Mouse (Mus musculus) natural killer cell, adult 2 months (primary cell): ENCODE results near the gene Bloc1s3.

Experiments
- DNase-seq, 2 experiments: peaks; one replicate each; pipeline ENCODE4 v3.0.0; 2022; ENCODE audit warnings: low spot score in 2 of 2

The Bloc1s3 gene

DNA sequence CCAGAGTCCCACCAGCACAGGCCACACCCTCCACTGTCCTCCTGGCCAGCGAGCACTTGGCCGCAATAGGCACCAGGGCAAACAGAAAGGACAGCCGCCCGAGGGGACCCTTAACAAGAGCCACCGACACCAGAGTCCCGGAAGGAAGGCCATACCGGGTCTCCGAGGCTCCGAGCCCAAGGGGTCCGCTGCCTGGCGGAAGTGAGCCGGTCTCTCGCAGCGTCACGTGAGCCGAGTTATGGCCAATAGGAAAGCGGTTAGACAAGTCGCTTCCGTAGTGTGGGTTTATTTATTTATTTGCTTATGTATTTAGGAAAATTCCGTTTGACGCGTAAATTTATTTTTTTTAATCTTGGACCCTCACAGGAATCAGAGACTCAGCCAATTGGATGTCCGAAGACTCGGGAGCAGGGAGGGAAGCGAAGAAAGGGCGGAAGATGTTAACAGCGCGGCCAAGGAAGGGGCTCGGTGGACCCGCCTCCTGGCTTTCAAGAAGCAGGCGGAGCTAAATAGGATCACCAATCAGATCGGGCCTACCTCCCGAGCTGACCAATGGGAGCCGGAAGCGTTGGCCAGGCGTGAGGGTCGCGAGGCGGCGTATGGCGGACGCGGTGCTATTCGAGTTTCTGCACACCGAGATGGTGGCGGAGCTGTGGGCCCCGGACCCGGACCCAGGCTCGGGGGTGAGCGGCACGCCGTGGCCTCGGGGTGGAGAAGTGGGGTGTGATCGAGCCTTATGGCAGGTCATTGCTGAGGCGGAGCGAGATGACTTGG is at the start of gene Bloc1s3, which contains the start of gene Trappc6a:
Bloc1s3 (minus strand) TSS at position 218 of the 774 bp plus-strand sequence.
Trappc6a (plus strand) TSS at position 246 of the 774 bp plus-strand sequence.
- peak; percentile 85 to 88 for DNase-seq

- DNase-seq, result no peak
Measured at GRCm38 (mm10) chr7:19557086-19557485, 48.9 kb upstream of the Bloc1s3 start.

GRCm38 (mm10) chr7:19554168-19554567 is 46.0 kb upstream of the Bloc1s3 start:
- DNase-seq, result no peak

DNA sequence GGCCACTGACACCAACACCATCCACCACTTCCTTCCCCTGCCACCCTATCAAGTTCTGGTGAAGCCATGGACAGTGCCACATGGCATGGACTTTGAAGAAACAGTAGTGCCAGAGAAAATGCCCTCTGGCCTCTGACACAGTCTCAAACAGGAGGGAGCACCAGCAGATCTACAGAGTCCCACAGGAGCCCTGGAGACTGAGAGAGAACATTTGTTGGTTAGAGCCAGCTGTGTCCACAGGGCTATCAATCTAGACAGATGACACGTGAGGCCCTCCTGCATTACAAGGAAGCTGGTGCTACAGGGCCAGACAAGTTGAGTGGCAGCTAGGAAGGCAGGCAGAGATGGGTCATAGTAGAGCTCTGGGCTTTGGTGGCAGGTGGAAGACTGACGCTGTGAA is 44.3 kb upstream of the Bloc1s3 start:
- DNase-seq, result no peak

- no peak for DNase-seq
Measured at GRCm38 (mm10) chr7:19551634-19552033, 43.5 kb upstream of the Bloc1s3 start.

GRCm38 (mm10) chr7:19549394-19549793 is 41.2 kb upstream of the Bloc1s3 start:
- DNase-seq, result no peak

GRCm38 (mm10) chr7:19547344-19547969 is 39.3 kb upstream of the Bloc1s3 start:
- DNase-seq, result no peak

DNA sequence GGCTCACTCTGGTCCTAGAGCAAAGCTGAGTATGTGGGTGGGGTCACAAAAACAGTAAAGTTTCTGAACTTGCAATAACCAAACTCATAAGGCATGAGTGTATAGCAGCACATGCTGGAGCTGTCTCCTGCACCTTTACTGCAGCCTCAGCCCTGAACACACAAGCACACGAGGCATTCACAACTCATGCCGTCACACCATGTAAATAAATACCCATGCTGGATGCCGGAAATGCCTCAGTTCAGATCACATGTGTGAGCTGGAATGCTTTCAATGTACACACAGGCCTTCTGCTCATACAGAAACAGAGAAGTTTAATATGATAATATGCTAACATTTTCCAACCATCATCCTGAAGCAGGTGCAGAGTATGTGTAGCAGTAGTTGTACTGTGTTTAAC is 37.8 kb upstream of the Bloc1s3 start:
- no peak for DNase-seq

- peak; percentile 21 to 54 for DNase-seq
Measured at GRCm38 (mm10) chr7:19543584-19543983, 35.4 kb upstream of the Bloc1s3 start.

GRCm38 (mm10) chr7:19542155-19542691 is 34.1 kb upstream of the Bloc1s3 start:
- DNase-seq, result no peak

DNA sequence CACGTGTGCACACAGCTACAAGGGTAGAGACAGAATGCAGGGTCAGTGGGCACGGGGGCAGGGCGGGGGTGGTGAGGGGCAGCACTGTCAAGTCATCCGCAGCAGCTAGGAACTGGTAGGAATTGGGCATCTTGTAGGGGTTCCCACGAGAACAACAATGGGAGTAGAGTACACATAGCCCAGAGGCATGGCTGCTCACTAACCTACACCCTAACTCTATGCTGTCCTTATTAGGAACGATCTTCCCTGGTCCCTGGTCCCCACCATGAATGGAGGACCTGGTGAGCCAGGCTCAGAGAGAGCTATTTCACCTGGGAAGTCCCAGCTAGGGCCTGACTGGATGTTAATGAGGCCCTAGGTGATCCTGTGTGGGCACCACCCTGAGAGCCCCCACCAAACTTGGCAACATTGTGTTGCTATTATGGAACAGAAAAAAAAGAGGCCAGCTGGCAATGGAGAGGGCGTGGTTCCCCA is 33.6 kb upstream of the Bloc1s3 start:
- DNase-seq, result no peak

DNA sequence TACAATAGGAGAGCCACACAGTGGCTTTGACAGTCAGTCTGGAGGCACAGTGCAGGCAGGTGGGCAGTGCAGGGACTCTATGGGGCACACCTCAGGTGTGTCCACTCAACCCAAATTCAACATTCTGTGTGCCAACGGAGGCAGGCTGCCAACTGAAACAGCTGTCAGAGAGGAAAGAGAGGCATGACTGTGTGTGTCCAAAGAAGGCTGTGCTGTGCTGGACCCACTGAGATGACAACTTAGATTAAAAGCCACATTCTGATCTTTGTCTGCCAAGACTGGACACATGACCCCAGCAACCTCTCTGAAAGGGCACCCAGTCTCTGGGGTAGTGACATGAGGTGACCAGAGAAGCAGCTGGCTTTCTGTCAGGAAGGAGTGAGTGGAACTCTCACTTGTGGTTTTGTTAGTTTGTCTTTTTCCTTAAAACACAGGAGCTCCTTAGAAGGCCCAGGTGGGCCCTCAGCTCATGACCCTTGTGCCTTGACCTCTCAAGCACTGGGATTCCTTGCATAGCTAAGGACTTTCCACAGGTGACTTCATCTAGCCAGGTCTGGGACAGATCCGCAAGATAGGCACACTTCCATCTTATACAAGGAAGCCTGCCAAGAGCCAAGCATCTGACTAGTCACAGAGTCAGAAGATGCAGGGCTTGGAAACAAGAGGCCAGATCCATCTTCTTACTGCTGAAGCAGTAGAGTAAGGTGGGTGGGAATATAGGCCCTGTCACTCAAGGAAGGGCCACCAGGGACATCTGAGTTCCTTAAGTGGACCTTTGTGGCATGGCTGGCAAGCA is 32.8 kb upstream of the Bloc1s3 start:
- DNase-seq, result no peak

GRCm38 (mm10) chr7:19534676-19535075 is 26.5 kb upstream of the Bloc1s3 start:
- no peak for DNase-seq

DNA sequence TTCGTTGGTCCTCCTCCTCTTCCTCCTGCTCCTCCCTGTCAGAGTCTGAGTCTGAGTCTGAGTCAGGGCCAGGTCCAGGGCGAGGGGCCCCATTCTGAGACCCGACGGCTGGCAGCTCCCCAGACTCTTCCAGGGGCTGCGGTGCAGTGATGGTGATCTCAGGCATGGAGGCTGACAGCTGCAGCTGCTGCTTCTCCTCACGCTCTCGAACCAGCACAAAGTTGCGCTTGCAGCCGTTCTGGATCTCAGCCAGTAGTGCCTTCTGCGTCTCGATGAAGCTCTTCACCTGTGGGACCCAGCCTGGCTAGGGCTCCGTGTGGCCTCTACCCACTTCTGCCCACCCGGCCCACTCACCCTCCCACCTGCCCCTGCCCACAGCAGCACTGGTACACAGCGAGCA is 24.1 kb upstream of the Bloc1s3 start:
- no peak for DNase-seq

DNA sequence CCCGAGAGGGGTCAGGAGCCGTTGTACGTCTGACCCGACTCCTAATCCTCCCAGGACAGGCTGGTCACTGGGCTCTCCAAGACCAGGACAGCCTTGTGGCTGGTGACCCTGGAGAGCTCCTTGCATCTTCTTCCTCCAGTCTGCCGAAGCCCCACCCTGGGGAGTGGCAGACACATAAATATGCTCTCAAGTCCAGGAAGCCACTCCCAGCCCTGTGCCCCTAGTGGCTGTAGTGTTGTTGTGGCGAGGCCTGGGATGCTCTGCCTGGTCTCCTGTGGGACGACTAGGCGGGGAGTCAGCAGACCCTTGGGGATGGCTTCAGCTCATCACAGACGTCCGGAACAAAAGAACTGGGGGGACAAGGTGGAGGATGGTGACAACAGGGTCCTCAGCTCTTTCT is 22.9 kb upstream of the Bloc1s3 start:
- DNase-seq, result no peak

DNA sequence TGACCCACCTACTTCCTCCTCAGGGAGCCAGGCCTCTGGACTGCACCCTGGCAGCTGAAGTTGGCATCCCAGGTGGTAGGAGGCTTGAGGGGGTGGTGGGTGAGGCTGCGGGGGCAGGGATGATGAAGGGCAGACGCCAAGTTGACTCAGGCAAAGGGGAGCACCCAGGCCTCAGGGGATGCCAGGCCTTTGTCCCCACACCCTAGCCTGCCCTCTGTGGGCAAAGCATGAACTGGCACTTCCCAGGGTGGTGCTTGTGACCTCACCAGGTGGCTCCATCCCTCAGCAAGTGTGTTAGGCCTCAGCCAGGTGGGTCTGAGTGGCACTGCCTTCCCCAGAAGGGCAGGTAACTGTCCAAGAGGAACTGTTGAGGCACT is 16.9 kb upstream of the Bloc1s3 start:
- DNase-seq, result no peak

DNA sequence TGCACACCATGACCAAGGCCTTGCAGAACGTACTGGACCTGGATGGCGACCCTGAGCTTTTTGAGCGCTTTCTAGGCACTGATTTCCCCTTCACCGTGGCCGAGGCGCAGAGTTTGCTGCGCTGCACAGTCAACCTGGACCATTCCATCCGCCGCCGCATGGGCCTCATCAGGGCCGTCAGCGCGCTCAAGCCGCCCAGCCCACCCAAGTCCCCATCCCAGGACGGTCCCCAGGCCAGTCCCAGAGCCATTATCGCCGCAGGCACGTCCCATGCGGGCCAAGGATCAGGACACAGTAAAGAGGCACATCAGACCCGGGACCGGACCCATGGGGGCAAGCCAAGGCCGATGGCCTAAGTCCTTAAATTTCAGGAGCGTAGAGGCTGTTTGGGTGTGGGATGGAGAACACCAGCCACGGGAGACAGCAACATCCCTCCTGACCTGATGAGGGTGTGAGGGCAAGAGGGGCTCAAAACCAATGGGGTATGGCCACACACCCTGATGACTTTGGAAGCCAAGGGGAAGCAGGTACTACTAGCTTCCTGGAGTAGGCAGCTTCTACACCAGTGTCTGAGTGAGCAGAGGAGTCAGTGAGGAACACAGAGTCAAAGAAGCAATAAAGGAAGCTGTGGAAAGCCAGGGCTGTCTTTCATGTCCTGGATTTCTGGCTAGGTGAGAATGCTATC is 16.4 kb upstream of the Bloc1s3 start:
- DNase-seq, result no peak

- no peak for DNase-seq
Measured at GRCm38 (mm10) chr7:19523757-19524419, 15.7 kb upstream of the Bloc1s3 start.

- DNase-seq, result no peak
Measured at GRCm38 (mm10) chr7:19523017-19523756, 15.0 kb upstream of the Bloc1s3 start.

DNA sequence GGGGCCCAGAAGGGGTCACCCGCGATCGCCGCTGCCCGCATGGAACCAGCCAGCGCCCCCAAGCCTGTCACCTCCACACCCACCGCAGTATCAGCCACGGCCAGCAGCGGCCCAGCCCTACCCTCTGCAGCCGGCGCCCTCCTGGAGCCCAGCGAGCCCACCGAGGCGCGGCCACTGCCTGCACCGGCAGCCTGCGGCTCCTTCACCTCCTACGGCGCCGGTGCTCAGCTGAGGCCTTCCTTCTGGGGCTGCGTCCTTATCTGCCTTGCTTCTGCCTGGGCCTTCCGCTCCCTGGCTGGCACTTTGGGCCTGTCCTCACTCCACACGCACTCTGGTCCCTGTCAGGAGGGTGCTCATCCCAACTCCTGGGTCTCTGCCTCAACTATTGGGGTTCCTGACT is 11.9 kb upstream of the Bloc1s3 start:
- DNase-seq, result no peak
